ENCODE assay signal across 25 mouse cellular contexts in the genomic region with DNA sequence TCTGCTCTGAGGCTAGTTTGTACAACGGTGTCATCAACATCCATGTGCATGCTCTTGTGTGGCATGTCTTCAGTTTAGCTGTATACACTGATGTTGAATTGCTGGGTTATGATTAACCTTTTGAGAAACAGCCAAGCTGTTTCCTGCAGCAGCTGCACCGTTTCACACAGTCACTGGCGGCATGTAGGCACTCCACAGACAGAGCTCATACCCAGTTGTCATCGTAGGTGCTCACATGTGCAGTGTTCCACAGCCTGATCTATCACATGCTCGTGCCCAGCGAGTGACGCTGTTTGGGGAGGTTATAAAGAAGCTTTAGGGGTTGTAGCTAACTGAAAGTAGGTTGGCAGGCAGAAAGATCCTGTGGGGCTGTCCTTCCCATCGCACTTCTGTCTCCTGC. TPM values are rescaled to one million over a fixed set of nuclear protein-coding genes. Genes with fewer than 3 reads are reported as not detected.
A peak's percentile ranks its signal among the peaks of the same experiment; 100 is the strongest.
DNase-seq lines count a peak whose midpoint lies in the region; ATAC-seq and TF ChIP-seq lines count a peak whose summit lies in the region.
"Had no signal": no experiment of that assay in that cellular context is flagged by ENCODE, and none has a peak within 500 bp of the region (broad histone marks: within the 10 kb centered on the region; RNA-seq: fewer than 3 reads in every experiment).

No protein-coding gene starts in this region.

- 63% methylated on average over 8 of the region's 8 CpGs for WGBS in stomach, embryonic 15.5 days
- WGBS in stomach, postnatal 0 days = 70% methylated on average over 8 of the region's 8 CpGs

- no peak overlapping the region for H3K4me2 ChIP-seq in stomach, embryonic 15.5 days
- H3K4me2 ChIP-seq in stomach, postnatal 0 days (replicated peaks; ENCODE audit: low read depth) = no peak overlapping the region
- H3K4me2 ChIP-seq: heart, embryonic 15.5 days; limb, embryonic 12.5 days; lung, embryonic 15.5 days; midbrain, embryonic 13.5 days had no signal

- H3K9me3 ChIP-seq in stomach, embryonic 15.5 days = no peaks in the 10 kb centered on the region
- no peaks in the 10 kb centered on the region for H3K9me3 ChIP-seq in stomach, postnatal 0 days (ENCODE audit: control insufficient read depth, low read length)
- H3K9me3 ChIP-seq: heart, embryonic 10.5 days; heart, embryonic 15.5 days; limb, embryonic 12.5 days; lung, embryonic 15.5 days; megakaryocyte, embryonic 14.5 days; midbrain, embryonic 13.5 days had no signal

- no peak for ATAC-seq in CD4-positive, CD25-positive, alpha-beta regulatory T cell, adult 4 months
- ATAC-seq in stomach, embryonic 15.5 days (ENCODE audit: insufficient read depth, low FRiP score, low read depth) = peak; percentile 66; the same call in 1 of the 2 replicates
- no peak for ATAC-seq in stomach, postnatal 0 days (ENCODE audit: low FRiP score, low TSS enrichment)
- ATAC-seq: forebrain, embryonic 16.5 days; hindbrain, embryonic 16.5 days; midbrain, embryonic 13.5 days had no signal

- no peak overlapping the region for H3K4me3 ChIP-seq in stomach, embryonic 15.5 days (replicated peaks)
- no peak overlapping the region for H3K4me3 ChIP-seq in stomach, postnatal 0 days (ENCODE audit: low read depth, low read length)
- H3K4me3 ChIP-seq: erythroblast, embryonic 14.5 days; heart, embryonic 10.5 days; heart, embryonic 15.5 days; limb, embryonic 12.5 days; lung, embryonic 15.5 days; megakaryocyte, embryonic 14.5 days; midbrain, embryonic 13.5 days had no signal

- no peak overlapping the region for H3K9ac ChIP-seq in stomach, embryonic 15.5 days
- no peak overlapping the region for H3K9ac ChIP-seq in stomach, postnatal 0 days (ENCODE audit: low read length)
- H3K9ac ChIP-seq: heart, embryonic 15.5 days; limb, embryonic 12.5 days; lung, embryonic 15.5 days; midbrain, embryonic 13.5 days had no signal

- H3K4me1 ChIP-seq in stomach, embryonic 15.5 days = no peaks in the 10 kb centered on the region
- H3K4me1 ChIP-seq in stomach, postnatal 0 days (replicated peaks; ENCODE audit: control insufficient read depth, insufficient read depth) = no peaks in the 10 kb centered on the region
- H3K4me1 ChIP-seq: heart, embryonic 10.5 days; heart, embryonic 15.5 days; limb, embryonic 12.5 days; lung, embryonic 15.5 days; midbrain, embryonic 13.5 days had no signal

- peak; percentile 5 for DNase-seq in CD4-positive, CD25-positive, alpha-beta regulatory T cell, adult 2 months (ENCODE audit: low read depth, low spot score)
- DNase-seq in lung, postnatal 10 days = peak; percentile 4
- DNase-seq in lung, postnatal 25 days (ENCODE audit: low spot score) = no peak
- no peak for DNase-seq in stomach, postnatal 0 days (ENCODE audit: low spot score)
- peak; percentile 54 for DNase-seq in thymus, postnatal 4 days
- DNase-seq in adrenal gland, postnatal 14 days = no peak
- DNase-seq: adrenal gland, postnatal 36 days; cerebellum, adult 2 months; cerebellum, postnatal 14 days; gastrocnemius, postnatal 10 days; kidney, adult 11 months; kidney, postnatal 14 days; layer of hippocampus, adult 9-11 months; lung, postnatal 4 days had no signal

- no peaks in the 10 kb centered on the region for H3K27me3 ChIP-seq in stomach, embryonic 15.5 days (replicated peaks)
- no peaks in the 10 kb centered on the region for H3K27me3 ChIP-seq in stomach, postnatal 0 days (ENCODE audit: control insufficient read depth, insufficient read depth, low read length)
- H3K27me3 ChIP-seq: heart, embryonic 15.5 days; limb, embryonic 12.5 days; lung, embryonic 15.5 days; megakaryocyte, embryonic 14.5 days; midbrain, embryonic 13.5 days had no signal

- no peaks in the 10 kb centered on the region; the same call in 1 of the 2 replicates for H3K36me3 ChIP-seq in stomach, embryonic 15.5 days
- peaks cover 4% of the 10 kb centered on the region; the same call in 1 of the 2 replicates for H3K36me3 ChIP-seq in stomach, postnatal 0 days (ENCODE audit: control insufficient read depth, insufficient read depth, low read length)
- H3K36me3 ChIP-seq: heart, embryonic 15.5 days had no signal

- TF ChIP-seq EP300 in stomach, postnatal 0 days (optimal IDR thresholded peaks at IDR 0.05) = no peak

- H3K27ac ChIP-seq in stomach, embryonic 15.5 days = no peak overlapping the region; the same call in 1 of the 2 replicates
- no peak overlapping the region for H3K27ac ChIP-seq in stomach, postnatal 0 days (replicated peaks)
- H3K27ac ChIP-seq: heart, embryonic 10.5 days; heart, embryonic 15.5 days; limb, embryonic 12.5 days; lung, embryonic 15.5 days; midbrain, embryonic 13.5 days had no signal

- TF ChIP-seq CTCF in stomach, postnatal 0 days (IDR thresholded peaks at IDR 0.05; ENCODE audit: low read depth) = no peak

RNA-seq across cellular contexts. Expression of gene Glmn, which starts 40.7 kb away (rescaled TPM):
- 10 to 100 TPM; 28.2 to 36.6 TPM for polyA plus RNA-seq in CD4-positive, CD25-positive, alpha-beta regulatory T cell, adult 4 months (2017; shearing (Covaris generic))
- 26.1 and 27.5 TPM in 2 replicates for polyA plus RNA-seq in stomach, embryonic 15.5 days (2015; fragmentation: Nextera tagmentation; extraction: Ambion mirVana)
- 15.9 and 16.3 TPM in 2 replicates for polyA plus RNA-seq in stomach, postnatal 0 days (2015; fragmentation: Nextera tagmentation; extraction: Ambion mirVana)
- total RNA-seq in adrenal gland, postnatal 14 days (2021) = 8.9 and 11.3 TPM in 2 replicates

RNA-seq across cellular contexts. Expression of gene Rpap2, which starts 41.2 kb away (rescaled TPM):
- polyA plus RNA-seq in CD4-positive, CD25-positive, alpha-beta regulatory T cell, adult 4 months (2017; shearing (Covaris generic)) = 10 to 100 TPM; 37.7 to 52.2 TPM
- 16.3 and 17.5 TPM in 2 replicates for polyA plus RNA-seq in stomach, embryonic 15.5 days (2015; fragmentation: Nextera tagmentation; extraction: Ambion mirVana)
- polyA plus RNA-seq in stomach, postnatal 0 days (2015; fragmentation: Nextera tagmentation; extraction: Ambion mirVana) = 10.2 and 10.4 TPM in 2 replicates
- total RNA-seq in adrenal gland, postnatal 14 days (2021) = 13.2 and 21.2 TPM in 2 replicates

Comparison
In these comparisons a context has a peak if more than half of its experiments do, and no peak if none do; other contexts are left out.
1. DNase-seq: peak in CD4-positive, CD25-positive, alpha-beta regulatory T cell, adult 2 months (single experiment), lung, postnatal 10 days (single experiment) and thymus, postnatal 4 days (single experiment); none in lung, postnatal 25 days (single experiment), stomach, postnatal 0 days (single experiment) and adrenal gland, postnatal 14 days (single experiment).